In the genomic region with DNA sequence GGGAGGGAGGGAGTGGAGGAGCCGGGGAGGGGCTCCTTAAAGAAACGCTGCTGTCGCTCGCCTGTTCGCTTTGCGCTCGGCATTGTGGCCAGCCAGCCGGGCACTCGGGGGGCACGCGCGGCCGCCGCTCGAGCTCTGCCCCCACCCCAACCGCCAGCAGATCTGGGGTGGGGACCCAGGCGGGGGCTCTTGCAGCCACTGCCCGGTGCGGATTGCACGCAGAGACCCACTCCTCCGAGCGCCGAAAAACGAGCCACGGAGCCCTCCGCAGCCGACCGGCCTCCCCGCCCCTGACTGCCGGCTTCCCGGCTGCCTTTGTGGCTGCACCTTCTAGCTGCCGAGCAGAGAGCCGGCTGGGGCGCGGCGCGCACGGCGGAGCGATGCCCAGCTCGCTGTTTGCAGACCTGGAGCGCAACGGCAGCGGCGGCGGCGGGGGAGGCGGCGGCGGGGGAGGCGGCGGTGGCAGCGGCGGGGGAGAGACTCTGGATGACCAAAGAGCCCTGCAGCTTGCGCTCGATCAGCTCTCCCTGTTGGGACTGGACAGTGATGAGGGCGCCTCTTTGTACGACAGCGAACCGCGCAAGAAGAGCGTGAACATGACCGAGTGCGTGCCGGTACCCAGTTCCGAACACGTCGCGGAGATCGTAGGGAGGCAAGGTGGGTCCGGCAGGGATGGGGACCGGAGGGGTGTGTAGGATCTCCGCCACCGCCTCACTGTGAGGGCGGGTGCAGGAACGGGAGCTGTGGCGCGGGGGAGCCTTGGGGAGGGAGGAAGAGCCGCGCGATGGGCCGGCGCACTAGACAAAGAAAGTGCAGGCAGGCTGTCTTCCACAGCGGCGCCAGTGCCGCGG, we compare ENCODE assay signal across 8 mouse cellular contexts. TPM values are rescaled to one million over a fixed set of nuclear protein-coding genes. Genes with fewer than 3 reads are reported as not detected.
A peak's percentile ranks its signal among the peaks of the same experiment; 100 is the strongest.
DNase-seq lines count a peak whose midpoint lies in the region; ATAC-seq and TF ChIP-seq lines count a peak whose summit lies in the region.

A gene (plus strand): TSS at position 63 of the 851 bp plus-strand sequence.

- H3K36me3 ChIP-seq in hindbrain, embryonic 12.5 days, result peaks cover 25% of the 10 kb centered on the region

- TF ChIP-seq POLR2A in cerebellum, adult 2 months (IDR thresholded peaks at IDR 0.05; ENCODE audit: borderline replicate concordance, insufficient read depth, low read length), result peak; percentile 59; the same call in 1 of the 2 replicates

- H3K4me3 ChIP-seq in cerebellum, adult 2 months (replicated peaks; ENCODE audit: insufficient read depth, low read depth, low read length), result peak within 1 kb of the TSS; percentile 97
- H3K4me3 ChIP-seq in hindbrain, embryonic 12.5 days, result peak within 1 kb of the TSS; percentile 100

- no peak for TF ChIP-seq CTCF in cerebellum, adult 2 months (IDR thresholded peaks at IDR 0.05; ENCODE audit: borderline replicate concordance, insufficient read depth, low read depth, low read length)

- DNase-seq in Muller cell, postnatal 12 days (ENCODE audit: inconsistent ontology term), result peak; percentile 82
- DNase-seq in cerebellum, adult 2 months, result peak; percentile 72 to 82
- DNase-seq in frontal cortex, postnatal 14 days (ENCODE audit: low spot score in 2 of 2), result peak; percentile 50 to 66
- DNase-seq in layer of hippocampus, postnatal 36 days, result peak; percentile 69 to 76
- DNase-seq in lung, postnatal 14 days, result peak; percentile 60
- peak; percentile 71 to 75 for DNase-seq in right cerebral cortex, adult 2 months (ENCODE audit: low spot score in 2 of 2)
- peak; percentile 60 for DNase-seq in urinary bladder, postnatal 14 days (ENCODE audit: low spot score)

- H3K27ac ChIP-seq in cerebellum, adult 2 months (ENCODE audit: insufficient read depth, low read length), result peak within 1 kb of the TSS; percentile 96
- peak within 1 kb of the TSS; percentile 100 for H3K27ac ChIP-seq in hindbrain, embryonic 12.5 days

- H3K4me1 ChIP-seq in cerebellum, adult 2 months (ENCODE audit: control insufficient read depth, insufficient read depth, low read length), result peaks cover 10% of the 10 kb centered on the region
- peaks cover 26% of the 10 kb centered on the region for H3K4me1 ChIP-seq in hindbrain, embryonic 12.5 days

- H3K9ac ChIP-seq in hindbrain, embryonic 12.5 days, result peak within 1 kb of the TSS; percentile 100

- WGBS in cerebellum, adult 2 months, result under 1% methylated on average over 81 of the region's 87 CpGs
- WGBS in hindbrain, embryonic 12.5 days, result under 1% methylated on average over 82 of the region's 87 CpGs

- no peak for ATAC-seq in hindbrain, embryonic 12.5 days (ENCODE audit: low FRiP score)

- no peaks in the 10 kb centered on the region for H3K9me3 ChIP-seq in hindbrain, embryonic 12.5 days (replicated peaks)

- peak within 1 kb of the TSS; percentile 87 for H3K4me2 ChIP-seq in hindbrain, embryonic 12.5 days (replicated peaks)

- H3K27me3 ChIP-seq in cerebellum, adult 2 months (ENCODE audit: control insufficient read depth, insufficient read depth, low read length), result no peaks in the 10 kb centered on the region
- H3K27me3 ChIP-seq in hindbrain, embryonic 12.5 days, result no peaks in the 10 kb centered on the region

RNA-seq across cellular contexts. Expression of the gene that starts here (rescaled TPM):
- 9.0 and 9.8 TPM in 2 replicates for polyA plus RNA-seq in cerebellum, adult 2 months (2012; rRNA removed)
- polyA plus RNA-seq in hindbrain, embryonic 12.5 days (2016; fragmentation: Nextera tagmentation; extraction: Ambion mirVana), result 48.2 and 50.2 TPM in 2 replicates
- 10 to 100 TPM; 21.8 to 22.7 TPM for total RNA-seq in layer of hippocampus, postnatal 36 days (2021)
